Mouse (Mus musculus): ENCODE measurements around the gene Fryl.

- TF ChIP-seq CTCF (IDR thresholded peaks at IDR 0.05; ENCODE audit: insufficient read depth, low read length) (no peak), POLR2A (IDR thresholded peaks at IDR 0.05; ENCODE audit: borderline replicate concordance, extremely low read depth, low read depth, low read length) (no peak)
Observed at GRCm38 (mm10) chr5:73135959-73136358, 120.5 kb downstream of the Fryl start.
